Mouse (Mus musculus) kidney, postnatal 4 days (tissue): Measurements from ENCODE around the gene Mthfsd.
A peak's percentile ranks its signal among the peaks of the same experiment; 100 is the strongest.

Source experiments
- DNase-seq, 2 experiments: peaks; one replicate each; pipeline ENCODE4 v3.0.0; 2021; ENCODE audit warnings: mixed read lengths in 2 of 2

Gene Mthfsd

GRCm38 (mm10) chr8:121071454-121071853 is 36.7 kb downstream of the Mthfsd start:
- peak in 1 of 2 experiments; percentile 47 for DNase-seq

DNA sequence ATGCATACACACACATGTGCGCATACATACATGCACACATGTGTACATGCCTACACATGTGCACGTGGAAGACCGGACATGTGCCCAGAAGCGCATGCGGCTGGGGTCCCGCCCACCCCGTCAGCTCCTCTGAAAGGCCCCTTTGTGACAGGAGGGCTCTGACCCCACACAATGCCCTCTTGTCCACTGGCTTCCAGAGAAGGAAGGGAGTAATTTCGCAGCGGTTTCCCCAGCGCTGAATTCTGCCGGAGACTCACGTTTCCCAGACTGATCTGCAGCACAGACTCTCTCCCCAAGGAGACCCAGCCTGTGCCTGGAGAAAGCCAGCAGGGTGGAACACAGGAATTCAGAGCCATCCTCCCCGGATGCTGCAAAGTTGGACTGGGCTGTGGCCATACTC is 44.5 kb downstream of the Mthfsd start:
- DNase-seq: no peak

- no peak for DNase-seq
Measured at GRCm38 (mm10) chr8:121062521-121062920, 45.7 kb downstream of the Mthfsd start.

- DNase-seq: no peak
Measured at GRCm38 (mm10) chr8:121059098-121059497, 49.1 kb downstream of the Mthfsd start.

- no peak for DNase-seq
Measured at GRCm38 (mm10) chr8:121058081-121058480, 50.1 kb downstream of the Mthfsd start.

DNA sequence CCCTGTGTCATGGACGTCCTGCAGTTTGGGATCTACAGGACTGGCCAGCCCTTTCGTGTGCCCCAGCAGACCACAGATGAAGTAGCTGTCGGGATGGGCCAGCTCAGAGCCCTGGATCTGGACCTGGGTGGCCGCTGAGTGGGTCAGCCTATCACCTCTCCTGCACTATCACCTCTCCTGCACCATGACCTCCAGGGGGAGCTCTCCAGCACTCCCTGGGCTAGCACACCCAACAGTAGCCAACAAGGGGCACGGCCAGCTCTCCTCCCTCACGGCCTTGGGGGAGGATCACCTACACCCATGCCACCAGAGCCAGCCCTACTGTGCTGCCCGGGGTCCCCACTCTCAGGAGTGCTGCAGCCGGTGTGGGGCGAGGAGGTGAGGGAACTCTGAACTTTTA is 60.8 kb downstream of the Mthfsd start:
- no peak for DNase-seq

DNA sequence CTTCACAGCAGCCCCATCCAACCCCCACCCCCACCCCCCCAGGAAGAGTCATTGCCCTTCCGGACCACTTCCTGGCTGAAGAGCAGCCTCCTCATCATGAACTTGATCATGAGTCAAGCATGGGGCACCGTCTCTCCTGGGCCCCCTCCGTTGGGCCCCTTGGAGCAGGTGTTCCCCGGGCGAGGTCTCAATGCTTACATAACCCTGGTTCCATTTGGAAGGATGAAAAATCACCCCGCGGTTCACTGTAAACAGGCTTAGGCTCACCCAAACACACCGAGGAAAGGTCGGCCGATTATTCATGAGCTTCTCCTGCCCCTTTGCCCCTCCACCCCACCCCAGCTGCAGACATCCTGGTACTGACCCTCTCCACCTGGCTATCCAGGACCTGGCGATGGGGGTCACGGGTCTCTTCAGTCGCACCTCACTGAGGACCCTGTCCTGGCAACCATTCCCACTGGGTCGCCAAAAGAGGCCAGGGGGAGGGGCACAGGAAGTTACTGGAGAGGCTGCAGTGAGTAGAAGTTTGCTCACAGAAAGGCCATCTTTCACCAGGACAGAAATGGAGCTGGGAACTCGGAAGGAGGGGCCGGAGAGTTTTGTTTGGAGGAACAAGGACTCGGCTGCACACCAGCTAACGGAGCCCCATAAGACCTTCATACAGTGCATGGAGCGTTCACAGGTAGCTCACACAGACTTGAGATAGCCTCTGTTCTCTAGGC is 64.3 kb downstream of the Mthfsd start:
- peak in 1 of 2 experiments; percentile 12 for DNase-seq
